Mouse (Mus musculus): ENCODE data around the gene Crhr1.

Gene Crhr1

GRCm38 (mm10) chr11:104132580-104133441 lies at the start of gene Crhr1:
TSS of gene Crhr1 (plus strand) at chr11:104132855.
- no peak for DNase-seq (ENCODE audit: low read depth, low spot score)

GRCm38 (mm10) chr11:104083248-104083647 lies 49.4 kb upstream of the Crhr1 start:
- DNase-seq (ENCODE audit: low read depth, low spot score): no peak

- DNase-seq (ENCODE audit: low read depth, low spot score): peak; percentile 21
Observed at GRCm38 (mm10) chr11:104083716-104084115, 48.9 kb upstream of the Crhr1 start.

- DNase-seq (ENCODE audit: low read depth, low spot score): no peak
Observed at GRCm38 (mm10) chr11:104088519-104088918, 44.1 kb upstream of the Crhr1 start.

GRCm38 (mm10) chr11:104090769-104091168 lies 41.9 kb upstream of the Crhr1 start:
- DNase-seq (ENCODE audit: low read depth, low spot score): no peak

GRCm38 (mm10) chr11:104095151-104095550 lies 37.5 kb upstream of the Crhr1 start:
- DNase-seq (ENCODE audit: low read depth, low spot score): no peak

- DNase-seq (ENCODE audit: low read depth, low spot score): no peak
Observed at GRCm38 (mm10) chr11:104096536-104096935, 36.1 kb upstream of the Crhr1 start.

GRCm38 (mm10) chr11:104099542-104099941 lies 33.1 kb upstream of the Crhr1 start:
- DNase-seq (ENCODE audit: low read depth, low spot score): no peak

GRCm38 (mm10) chr11:104102641-104103040 lies 30.0 kb upstream of the Crhr1 start:
- no peak for DNase-seq (ENCODE audit: low read depth, low spot score)

- DNase-seq (ENCODE audit: low read depth, low spot score): no peak
Observed at GRCm38 (mm10) chr11:104106329-104106728, 26.3 kb upstream of the Crhr1 start.

- no peak for DNase-seq (ENCODE audit: low read depth, low spot score)
Observed at GRCm38 (mm10) chr11:104106969-104107368, 25.7 kb upstream of the Crhr1 start.

GRCm38 (mm10) chr11:104110366-104110765 lies 22.3 kb upstream of the Crhr1 start:
- DNase-seq (ENCODE audit: low read depth, low spot score): no peak

GRCm38 (mm10) chr11:104111851-104112250 lies 20.8 kb upstream of the Crhr1 start:
- DNase-seq (ENCODE audit: low read depth, low spot score): no peak

- DNase-seq (ENCODE audit: low read depth, low spot score): no peak
Observed at GRCm38 (mm10) chr11:104113699-104114098, 19.0 kb upstream of the Crhr1 start.

- peak; percentile 63 for DNase-seq (ENCODE audit: low read depth, low spot score)
Observed at GRCm38 (mm10) chr11:104114690-104115089, 18.0 kb upstream of the Crhr1 start.

GRCm38 (mm10) chr11:104118356-104118755 lies 14.3 kb upstream of the Crhr1 start:
- DNase-seq (ENCODE audit: low read depth, low spot score): no peak

- DNase-seq (ENCODE audit: low read depth, low spot score): no peak
Observed at GRCm38 (mm10) chr11:104122966-104123365, 9.7 kb upstream of the Crhr1 start.

- DNase-seq (ENCODE audit: low read depth, low spot score): no peak
Observed at GRCm38 (mm10) chr11:104123479-104123878, 9.2 kb upstream of the Crhr1 start.

- no peak for DNase-seq (ENCODE audit: low read depth, low spot score)
Observed at GRCm38 (mm10) chr11:104124582-104124981, 8.1 kb upstream of the Crhr1 start.

GRCm38 (mm10) chr11:104129466-104129865 lies 3.2 kb upstream of the Crhr1 start:
- no peak for DNase-seq (ENCODE audit: low read depth, low spot score)

- DNase-seq (ENCODE audit: low read depth, low spot score): no peak
Observed at GRCm38 (mm10) chr11:104130721-104131647, 1.7 kb upstream of the Crhr1 start.

- DNase-seq (ENCODE audit: low read depth, low spot score): no peak
Observed at GRCm38 (mm10) chr11:104131756-104132155, 899 bp upstream of the Crhr1 start.
